Mouse (Mus musculus): Measurements from ENCODE around the gene Sdk2. TPM values are rescaled to one million over a fixed set of nuclear protein-coding genes. Genes with fewer than 3 reads are reported as not detected.

Gene Sdk2
- polyA plus RNA-seq, 1 experiment from 2014 or later: 5.3 TPM

DNA sequence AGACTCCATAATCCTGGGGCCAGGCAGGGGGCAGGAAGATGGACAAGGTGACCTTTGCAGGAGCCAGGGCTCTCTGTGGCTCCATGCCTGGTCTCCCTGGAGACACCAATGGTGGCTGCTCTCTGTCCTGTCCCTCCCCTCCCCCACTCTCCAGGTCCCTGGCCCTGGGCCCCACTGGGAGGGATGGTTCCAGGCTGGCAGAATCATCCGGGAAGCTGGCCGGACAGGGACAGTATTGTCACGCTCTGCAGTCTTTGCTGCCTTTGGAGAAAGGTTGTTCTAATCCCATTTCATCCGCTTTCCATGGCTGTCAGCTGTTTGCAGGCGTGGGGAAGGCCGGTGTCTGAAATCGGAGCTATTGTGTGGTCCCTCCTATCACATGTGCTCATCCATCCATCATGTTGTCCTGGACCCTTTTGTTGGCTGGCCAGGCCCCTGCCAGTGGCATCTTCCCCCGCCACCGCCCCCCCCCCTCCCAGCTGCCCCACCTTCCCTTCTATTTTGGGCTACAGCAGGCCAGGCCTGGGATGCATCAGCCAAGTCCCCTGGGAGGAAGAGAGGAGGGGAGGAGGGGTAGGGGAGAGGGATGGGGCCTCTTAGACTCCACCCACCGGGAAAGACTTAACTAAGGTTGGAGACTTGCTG lies 26.3 kb downstream of the Sdk2 start:
- no peak overlapping the region for H3K9ac ChIP-seq (replicated peaks; ENCODE audit: low read length)
- no peaks in the 10 kb centered on the region for H3K27me3 ChIP-seq (ENCODE audit: control insufficient read depth, insufficient read depth, low read length)
- H3K4me2 ChIP-seq (ENCODE audit: low read length): 0 out of 2 replicates have a peak overlapping the region, but pooled peaks have one; percentile 6
- no peak overlapping the region for H3K4me3 ChIP-seq (replicated peaks; ENCODE audit: low read depth, low read length)
- peaks cover 26% of the 10 kb centered on the region for H3K4me1 ChIP-seq (ENCODE audit: control insufficient read depth, insufficient read depth, low read length)
- DNase-seq (peak; percentile 82), ATAC-seq (ENCODE audit: low FRiP score, low TSS enrichment) (peak; percentile 88)
- H3K9me3 ChIP-seq (ENCODE audit: control insufficient read depth, low read length): no peaks in the 10 kb centered on the region
- H3K27ac ChIP-seq (replicated peaks; ENCODE audit: low read depth, low read length): peak overlapping the region; percentile 75
- H3K36me3 ChIP-seq (ENCODE audit: control insufficient read depth, insufficient read depth, low read length): no peaks in the 10 kb centered on the region
- WGBS: 6% methylated on average over 10 of the region's 10 CpGs

DNA sequence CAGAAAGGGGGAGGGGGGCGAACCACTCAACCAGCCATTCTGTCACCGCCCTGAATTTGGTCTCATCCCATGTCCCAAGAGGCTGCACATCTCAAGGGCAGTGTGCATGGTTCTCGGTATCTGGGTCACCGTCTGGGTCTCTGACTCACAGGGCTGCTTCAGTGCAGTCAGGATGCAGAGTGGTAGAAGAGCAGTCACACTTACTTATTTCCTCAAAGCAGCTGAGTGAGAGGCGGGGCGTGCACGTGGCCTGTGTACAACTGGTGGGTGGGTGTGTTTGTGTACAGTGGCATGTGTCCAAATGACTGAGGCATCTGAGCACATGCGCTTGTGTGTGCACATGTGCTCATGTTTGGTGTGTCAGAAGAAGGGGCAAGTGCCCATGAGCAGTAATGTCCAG lies 28.8 kb downstream of the Sdk2 start:
- no peak for DNase-seq
- Histone ChIP-seq H3K27me3 (ENCODE audit: control insufficient read depth, insufficient read depth, low read length) (no peaks in the 10 kb centered on the region), H3K4me3 (replicated peaks; ENCODE audit: low read depth, low read length) (no peak overlapping the region), H3K36me3 (ENCODE audit: control insufficient read depth, insufficient read depth, low read length) (no peaks in the 10 kb centered on the region), H3K27ac (replicated peaks; ENCODE audit: low read depth, low read length) (no peak overlapping the region), H3K9ac (replicated peaks; ENCODE audit: low read length) (no peak overlapping the region), H3K4me1 (ENCODE audit: control insufficient read depth, insufficient read depth, low read length) (peaks cover 16% of the 10 kb centered on the region), H3K9me3 (ENCODE audit: control insufficient read depth, low read length) (no peaks in the 10 kb centered on the region), H3K4me2 (ENCODE audit: low read length) (no peak overlapping the region)
- no peak for ATAC-seq (ENCODE audit: low FRiP score, low TSS enrichment)
- 83% methylated on average over 8 of the region's 8 CpGs for WGBS

DNA sequence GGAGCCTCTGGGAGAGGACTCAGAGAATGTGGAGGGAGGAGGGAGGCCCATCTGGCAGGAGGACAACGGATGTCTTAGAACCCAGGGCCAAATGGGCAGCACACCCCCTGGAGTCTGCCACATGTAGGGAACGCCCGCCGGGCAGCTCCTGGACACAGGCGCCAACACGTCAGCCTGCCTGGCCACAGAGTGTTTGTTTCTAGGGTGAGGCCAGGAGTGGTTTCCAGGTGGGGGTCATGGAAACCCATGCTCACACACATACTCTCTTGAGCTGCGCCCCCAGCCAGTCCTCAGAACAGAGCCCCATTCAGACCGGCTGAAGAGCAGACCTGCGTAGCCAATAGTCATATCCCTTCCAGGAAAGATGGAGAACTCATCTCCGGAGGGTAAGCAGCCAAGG lies 35.4 kb downstream of the Sdk2 start:
- H3K4me2 ChIP-seq (ENCODE audit: low read length): no peak overlapping the region
- WGBS: 93% methylated on average over 10 of the region's 10 CpGs
- no peak for ATAC-seq (ENCODE audit: low FRiP score, low TSS enrichment)
- no peaks in the 10 kb centered on the region for H3K36me3 ChIP-seq (ENCODE audit: control insufficient read depth, insufficient read depth, low read length)
- DNase-seq: no peak
- no peak overlapping the region for H3K4me3 ChIP-seq (replicated peaks; ENCODE audit: low read depth, low read length)
- H3K27me3 ChIP-seq (ENCODE audit: control insufficient read depth, insufficient read depth, low read length): no peaks in the 10 kb centered on the region
- no peaks in the 10 kb centered on the region for H3K9me3 ChIP-seq (ENCODE audit: control insufficient read depth, low read length)
- H3K27ac ChIP-seq (replicated peaks; ENCODE audit: low read depth, low read length): no peak overlapping the region
- peaks cover 11% of the 10 kb centered on the region for H3K4me1 ChIP-seq (ENCODE audit: control insufficient read depth, insufficient read depth, low read length)
- no peak overlapping the region for H3K9ac ChIP-seq (replicated peaks; ENCODE audit: low read length)

- Histone ChIP-seq H3K27me3 (ENCODE audit: control insufficient read depth, insufficient read depth, low read length) (no peaks in the 10 kb centered on the region), H3K36me3 (ENCODE audit: control insufficient read depth, insufficient read depth, low read length) (no peaks in the 10 kb centered on the region), H3K4me1 (ENCODE audit: control insufficient read depth, insufficient read depth, low read length) (peaks cover 11% of the 10 kb centered on the region), H3K4me2 (ENCODE audit: low read length) (no peak overlapping the region), H3K4me3 (replicated peaks; ENCODE audit: low read depth, low read length) (no peak overlapping the region), H3K27ac (replicated peaks; ENCODE audit: low read depth, low read length) (no peak overlapping the region), H3K9ac (replicated peaks; ENCODE audit: low read length) (no peak overlapping the region), H3K9me3 (ENCODE audit: control insufficient read depth, low read length) (no peaks in the 10 kb centered on the region)
- DNase-seq: no peak
- WGBS: 95% methylated on average over 7 of the region's 7 CpGs
- ATAC-seq (ENCODE audit: low FRiP score, low TSS enrichment): no peak
These were observed 36.6 kb downstream of the Sdk2 start for GRCm38 (mm10) chr11:114030214-114030613.

- WGBS: 40% methylated on average over 6 of the region's 6 CpGs
- no peak overlapping the region for H3K4me2 ChIP-seq (ENCODE audit: low read length)
- no peak overlapping the region for H3K9ac ChIP-seq (replicated peaks; ENCODE audit: low read length)
- H3K27ac ChIP-seq (replicated peaks; ENCODE audit: low read depth, low read length): no peak overlapping the region
- H3K9me3 ChIP-seq (ENCODE audit: control insufficient read depth, low read length): no peaks in the 10 kb centered on the region
- DNase-seq (no peak), ATAC-seq (ENCODE audit: low FRiP score, low TSS enrichment) (no peak)
- H3K4me3 ChIP-seq (replicated peaks; ENCODE audit: low read depth, low read length): no peak overlapping the region
- H3K36me3 ChIP-seq (ENCODE audit: control insufficient read depth, insufficient read depth, low read length): no peaks in the 10 kb centered on the region
- no peaks in the 10 kb centered on the region for H3K27me3 ChIP-seq (ENCODE audit: control insufficient read depth, insufficient read depth, low read length)
- peaks cover 11% of the 10 kb centered on the region for H3K4me1 ChIP-seq (ENCODE audit: control insufficient read depth, insufficient read depth, low read length)
These were observed 38.3 kb downstream of the Sdk2 start for GRCm38 (mm10) chr11:114028512-114028911.

GRCm38 (mm10) chr11:114028021-114028420 lies 38.8 kb downstream of the Sdk2 start:
- WGBS: 72% methylated on average over 6 of the region's 6 CpGs
- no peak for ATAC-seq (ENCODE audit: low FRiP score, low TSS enrichment)
- H3K9me3 ChIP-seq (ENCODE audit: control insufficient read depth, low read length): no peaks in the 10 kb centered on the region
- DNase-seq: no peak
- H3K27ac ChIP-seq (replicated peaks; ENCODE audit: low read depth, low read length): no peak overlapping the region
- H3K4me3 ChIP-seq (replicated peaks; ENCODE audit: low read depth, low read length): no peak overlapping the region
- H3K36me3 ChIP-seq (ENCODE audit: control insufficient read depth, insufficient read depth, low read length): no peaks in the 10 kb centered on the region
- H3K9ac ChIP-seq (replicated peaks; ENCODE audit: low read length): no peak overlapping the region
- peaks cover 11% of the 10 kb centered on the region for H3K4me1 ChIP-seq (ENCODE audit: control insufficient read depth, insufficient read depth, low read length)
- no peak overlapping the region for H3K4me2 ChIP-seq (ENCODE audit: low read length)
- no peaks in the 10 kb centered on the region for H3K27me3 ChIP-seq (ENCODE audit: control insufficient read depth, insufficient read depth, low read length)

DNA sequence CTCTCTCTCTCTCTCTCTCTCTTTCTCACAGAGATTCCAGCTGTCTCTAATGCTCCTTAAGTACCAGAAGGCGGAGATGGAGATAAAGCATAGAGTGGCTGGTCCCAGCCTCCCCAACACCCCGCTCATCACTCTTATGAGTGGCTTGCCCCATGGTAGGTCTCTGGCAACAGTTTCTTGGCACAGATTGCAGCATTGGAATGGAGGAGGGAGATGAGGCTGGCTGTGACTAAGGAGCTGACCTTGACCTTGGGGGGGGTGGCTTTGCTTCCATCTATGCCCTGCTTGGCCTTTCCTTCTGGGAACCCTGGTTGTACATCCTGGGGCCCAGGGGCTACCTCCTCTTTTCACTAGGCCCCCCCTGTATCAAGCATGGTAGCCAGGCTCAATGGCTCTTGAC lies 41.8 kb downstream of the Sdk2 start:
- H3K4me2 ChIP-seq (ENCODE audit: low read length): no peak overlapping the region
- no peak overlapping the region for H3K27ac ChIP-seq (replicated peaks; ENCODE audit: low read depth, low read length)
- no peak for DNase-seq
- H3K36me3 ChIP-seq (ENCODE audit: control insufficient read depth, insufficient read depth, low read length): no peaks in the 10 kb centered on the region
- H3K9ac ChIP-seq (replicated peaks; ENCODE audit: low read length): no peak overlapping the region
- no peaks in the 10 kb centered on the region for H3K27me3 ChIP-seq (ENCODE audit: control insufficient read depth, insufficient read depth, low read length)
- H3K4me1 ChIP-seq (ENCODE audit: control insufficient read depth, insufficient read depth, low read length): peaks cover 12% of the 10 kb centered on the region
- no peaks in the 10 kb centered on the region for H3K9me3 ChIP-seq (ENCODE audit: control insufficient read depth, low read length)
- 83% methylated on average over 2 of the region's 2 CpGs for WGBS
- ATAC-seq (ENCODE audit: low FRiP score, low TSS enrichment): no peak
- H3K4me3 ChIP-seq (replicated peaks; ENCODE audit: low read depth, low read length): no peak overlapping the region

DNA sequence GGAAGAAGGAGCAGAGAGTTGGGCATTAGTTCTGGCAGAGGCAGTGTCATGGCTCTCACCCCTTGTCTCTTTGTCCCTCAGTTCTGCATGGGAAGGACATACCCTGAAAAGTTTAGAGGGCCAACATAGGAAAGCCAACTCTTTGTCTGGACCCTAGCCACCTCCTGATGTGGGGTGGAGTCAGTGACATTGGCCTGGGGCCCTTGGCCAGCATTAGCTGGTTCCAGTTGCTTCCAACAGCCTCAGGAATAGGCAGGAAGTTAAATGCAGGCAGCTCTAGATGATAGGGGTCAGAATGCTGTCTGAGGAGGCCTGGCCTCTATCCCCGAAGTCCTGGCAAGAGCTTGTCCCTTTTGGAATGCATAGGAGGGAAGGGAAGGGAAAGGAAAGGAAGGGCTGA lies 42.9 kb downstream of the Sdk2 start:
- no peak overlapping the region for H3K4me2 ChIP-seq (ENCODE audit: low read length)
- no peak overlapping the region for H3K27ac ChIP-seq (replicated peaks; ENCODE audit: low read depth, low read length)
- no peak for DNase-seq
- ATAC-seq (ENCODE audit: low FRiP score, low TSS enrichment): no peak
- H3K9ac ChIP-seq (replicated peaks; ENCODE audit: low read length): no peak overlapping the region
- WGBS: 95% methylated on average over 1 of the region's 1 CpGs
- no peak overlapping the region for H3K4me3 ChIP-seq (replicated peaks; ENCODE audit: low read depth, low read length)
- no peaks in the 10 kb centered on the region for H3K27me3 ChIP-seq (ENCODE audit: control insufficient read depth, insufficient read depth, low read length)
- no peaks in the 10 kb centered on the region for H3K9me3 ChIP-seq (ENCODE audit: control insufficient read depth, low read length)
- peaks cover 21% of the 10 kb centered on the region for H3K4me1 ChIP-seq (ENCODE audit: control insufficient read depth, insufficient read depth, low read length)
- H3K36me3 ChIP-seq (ENCODE audit: control insufficient read depth, insufficient read depth, low read length): no peaks in the 10 kb centered on the region

- Histone ChIP-seq H3K36me3 (ENCODE audit: control insufficient read depth, insufficient read depth, low read length) (no peaks in the 10 kb centered on the region), H3K9ac (replicated peaks; ENCODE audit: low read length) (no peak overlapping the region), H3K9me3 (ENCODE audit: control insufficient read depth, low read length) (no peaks in the 10 kb centered on the region), H3K4me3 (replicated peaks; ENCODE audit: low read depth, low read length) (no peak overlapping the region), H3K27me3 (ENCODE audit: control insufficient read depth, insufficient read depth, low read length) (no peaks in the 10 kb centered on the region), H3K4me1 (ENCODE audit: control insufficient read depth, insufficient read depth, low read length) (peaks cover 25% of the 10 kb centered on the region), H3K27ac (replicated peaks; ENCODE audit: low read depth, low read length) (no peak overlapping the region), H3K4me2 (ENCODE audit: low read length) (no peak overlapping the region)
- WGBS: 51% methylated on average over 4 of the region's 4 CpGs
- no peak for ATAC-seq (ENCODE audit: low FRiP score, low TSS enrichment)
- no peak for DNase-seq
These were observed 44.7 kb downstream of the Sdk2 start for GRCm38 (mm10) chr11:114022166-114022565.

Data from midbrain, embryonic 14.5 days (tissue).